Mouse (Mus musculus) brain, embryonic 14.5 days (tissue): Measurements from ENCODE around the gene Gm7168.

ENCODE experiments used
- CTCF ChIP-seq: fragments of 200-500 bp; IDR thresholded peaks from 2 replicates; pipeline ENCODE4 v1.5.1; 2012; ENCODE audit warnings: inconsistent platforms, mild to moderate bottlenecking, moderate library complexity, borderline replicate concordance; ENCODE audit not compliant: insufficient read depth, insufficient read length; ENCODE audit errors: extremely low read depth
- POLR2A ChIP-seq: fragments of 200-500 bp; IDR thresholded peaks from 2 replicates; pipeline ENCODE4 v1.6.1; 2012; ENCODE audit warnings: mild to moderate bottlenecking, inconsistent platforms, borderline replicate concordance; ENCODE audit not compliant: poor library complexity, insufficient read depth, insufficient read length, severe bottlenecking; ENCODE audit errors: extremely low read depth

DNA sequence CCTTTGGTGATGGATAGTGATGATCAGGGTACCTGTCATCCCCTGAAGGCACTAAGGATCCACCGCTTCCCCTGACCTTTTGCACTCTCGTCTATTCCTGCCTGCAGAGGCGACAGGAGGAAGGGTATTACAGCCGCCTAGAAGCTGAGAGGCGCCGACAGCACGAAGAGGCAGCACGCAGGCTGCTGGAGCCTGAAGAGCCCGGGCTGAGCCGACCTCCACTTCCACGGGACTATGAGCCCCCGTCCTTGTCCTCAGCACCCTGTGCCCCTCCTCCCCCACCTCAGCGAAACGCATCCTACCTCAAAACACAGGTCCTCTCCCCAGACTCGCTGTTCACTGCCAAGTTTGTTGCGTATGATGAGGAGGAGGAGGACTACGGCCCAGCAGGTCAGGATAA, 49.3 kb upstream of the Gm7168 start:
- TF ChIP-seq POLR2A (no peak), CTCF (no peak)
